Mouse (Mus musculus) testis, postnatal 10 days (tissue): ENCODE results near the gene Cd247.
"Not testable (repeated sequence)": the region's sequence is repeated elsewhere in the genome, so short reads cannot be mapped to it uniquely, and the experiment has no call there.

ENCODE experiments used
- DNase-seq: peaks from one replicate; pipeline ENCODE4 v3.0.0; 2021; ENCODE audit warnings: low spot score

The Cd247 gene

GRCm38 (mm10) chr1:165788511-165788910 lies at the start of gene Cd247:
TSS of gene Cd247 (plus strand) at chr1:165788681.
- DNase-seq: no peak

DNA sequence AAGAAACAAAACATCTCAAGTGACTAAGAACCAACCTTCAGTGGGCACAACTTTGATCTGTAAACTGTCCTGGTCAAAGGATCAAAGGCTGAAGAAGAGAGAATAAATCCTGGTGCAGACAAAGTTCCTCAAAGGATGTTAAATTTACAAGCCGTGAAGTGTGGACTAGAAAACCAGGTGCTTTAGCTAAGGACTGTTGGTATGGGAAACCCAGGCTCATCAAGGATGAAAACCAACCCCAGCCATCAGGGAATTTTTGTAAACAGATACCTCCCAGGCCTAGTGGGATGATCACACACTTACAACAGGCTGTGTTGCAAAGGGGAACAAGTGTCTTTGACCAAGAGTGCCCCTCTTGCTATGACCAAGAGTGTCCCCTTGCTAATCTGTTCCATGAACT lies 49.5 kb upstream of the Cd247 start:
- DNase-seq: no peak

GRCm38 (mm10) chr1:165741989-165742388 lies 46.5 kb upstream of the Cd247 start:
- DNase-seq: no peak

GRCm38 (mm10) chr1:165748053-165748452 lies 40.4 kb upstream of the Cd247 start:
- DNase-seq: no peak

DNA sequence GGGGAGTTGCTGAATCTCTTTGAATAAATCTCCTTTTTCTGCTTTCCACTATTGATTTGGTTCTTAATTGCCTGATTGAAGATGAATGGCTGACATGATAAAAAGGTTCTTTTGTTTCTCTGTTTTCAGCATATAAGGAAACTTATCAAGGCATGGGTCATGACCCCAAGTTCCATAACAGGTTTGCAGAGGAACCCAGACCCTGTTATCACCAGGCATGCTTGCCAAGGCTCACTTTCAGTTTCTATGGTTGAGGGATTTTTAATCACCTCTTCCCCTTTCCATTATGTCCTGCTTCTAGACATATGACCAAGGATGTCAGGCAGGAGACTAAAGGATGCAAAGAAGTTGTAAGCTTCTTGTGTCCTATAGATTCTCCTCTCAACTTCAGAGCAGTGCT lies 37.3 kb upstream of the Cd247 start:
- no peak for DNase-seq

- DNase-seq: no peak
These were observed 36.6 kb upstream of the Cd247 start for GRCm38 (mm10) chr1:165751838-165752237.

GRCm38 (mm10) chr1:165754205-165754604 lies 34.3 kb upstream of the Cd247 start:
- no peak for DNase-seq

DNA sequence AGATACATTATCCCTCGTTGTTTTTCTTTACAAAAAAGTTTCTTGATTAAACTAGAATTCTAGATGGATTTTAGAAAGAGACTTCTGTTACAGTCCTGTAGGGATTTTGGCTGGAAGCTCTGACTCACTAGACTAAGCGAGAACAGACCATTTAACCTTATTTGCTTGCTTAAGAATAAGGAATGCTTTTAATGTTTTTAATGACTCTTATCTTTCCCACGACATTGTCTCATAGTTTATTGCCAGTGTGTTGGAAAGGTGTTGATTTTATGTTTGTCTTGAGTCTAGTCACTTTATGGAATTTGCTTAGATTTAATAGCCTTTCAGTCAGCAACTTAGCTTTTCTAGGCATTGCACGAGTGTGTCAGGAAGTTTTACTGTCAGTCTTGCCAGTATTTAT lies 33.3 kb upstream of the Cd247 start:
- no peak for DNase-seq

GRCm38 (mm10) chr1:165761522-165762305 lies 26.8 kb upstream of the Cd247 start:
- no peak for DNase-seq

- not testable (repeated sequence) for DNase-seq
These were observed 26.0 kb upstream of the Cd247 start for GRCm38 (mm10) chr1:165762498-165762897.

GRCm38 (mm10) chr1:165762914-165763634 lies 25.4 kb upstream of the Cd247 start:
- peak; percentile 12 for DNase-seq

DNA sequence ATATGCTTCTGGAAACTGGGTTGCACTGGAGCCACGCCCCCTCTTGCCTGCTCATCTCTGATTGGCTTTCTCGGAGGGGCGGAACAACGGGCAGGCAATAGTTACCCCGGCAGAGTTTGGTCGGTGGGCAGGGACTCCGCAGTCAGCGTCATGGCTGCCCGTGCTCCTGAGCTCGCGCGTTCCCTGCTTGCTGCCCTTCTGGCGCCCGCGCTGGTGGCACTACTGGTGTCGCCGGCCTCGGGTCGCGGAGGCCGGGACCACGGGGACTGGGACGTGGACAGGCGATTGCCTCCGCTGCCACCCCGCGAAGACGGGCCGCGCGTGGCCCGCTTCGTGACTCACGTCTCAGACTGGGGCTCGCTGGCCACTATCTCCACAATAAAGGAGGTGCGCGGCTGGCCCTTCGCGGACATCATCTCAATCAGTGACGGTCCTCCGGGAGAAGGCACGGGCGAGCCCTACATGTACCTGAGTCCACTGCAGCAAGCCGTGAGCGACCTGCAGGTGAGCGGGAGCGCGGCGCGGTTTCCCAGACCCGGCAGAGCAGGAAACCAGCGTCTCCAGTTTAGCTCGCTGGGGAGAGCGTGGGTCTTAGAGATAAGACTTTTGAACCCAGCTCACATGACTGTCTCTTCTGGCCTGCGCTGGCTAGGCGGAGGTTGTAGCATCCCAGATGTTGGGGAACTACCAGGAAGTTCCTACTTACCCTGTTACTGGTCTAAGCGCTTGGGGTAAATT lies 24.7 kb upstream of the Cd247 start, which contains the start of gene Creg1:
Gene Creg1, plus strand, starts transcription at position 112 of the 738 bp plus-strand sequence.
- DNase-seq: peak; percentile 96

GRCm38 (mm10) chr1:165764571-165764970 lies 23.9 kb upstream of the Cd247 start:
- DNase-seq: no peak

DNA sequence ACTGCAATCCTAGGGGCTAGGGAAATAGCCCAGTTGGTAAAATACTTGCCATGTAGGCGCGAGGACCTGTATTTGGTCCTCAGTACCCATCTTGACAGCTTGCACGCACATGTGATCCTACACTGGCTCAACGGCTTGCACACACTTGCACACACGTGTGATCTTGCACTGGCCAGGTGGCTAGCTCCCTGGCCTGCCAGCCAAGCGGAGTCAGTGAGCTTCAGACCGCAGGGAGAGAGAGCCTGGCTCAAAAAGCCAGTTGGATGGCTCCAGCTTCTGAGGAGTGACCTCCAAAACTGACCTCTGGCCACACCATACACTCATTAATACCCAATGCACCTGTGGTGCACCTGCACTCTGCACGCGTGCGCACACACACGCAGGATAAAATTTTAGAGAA lies 23.4 kb upstream of the Cd247 start:
- DNase-seq: no peak

DNA sequence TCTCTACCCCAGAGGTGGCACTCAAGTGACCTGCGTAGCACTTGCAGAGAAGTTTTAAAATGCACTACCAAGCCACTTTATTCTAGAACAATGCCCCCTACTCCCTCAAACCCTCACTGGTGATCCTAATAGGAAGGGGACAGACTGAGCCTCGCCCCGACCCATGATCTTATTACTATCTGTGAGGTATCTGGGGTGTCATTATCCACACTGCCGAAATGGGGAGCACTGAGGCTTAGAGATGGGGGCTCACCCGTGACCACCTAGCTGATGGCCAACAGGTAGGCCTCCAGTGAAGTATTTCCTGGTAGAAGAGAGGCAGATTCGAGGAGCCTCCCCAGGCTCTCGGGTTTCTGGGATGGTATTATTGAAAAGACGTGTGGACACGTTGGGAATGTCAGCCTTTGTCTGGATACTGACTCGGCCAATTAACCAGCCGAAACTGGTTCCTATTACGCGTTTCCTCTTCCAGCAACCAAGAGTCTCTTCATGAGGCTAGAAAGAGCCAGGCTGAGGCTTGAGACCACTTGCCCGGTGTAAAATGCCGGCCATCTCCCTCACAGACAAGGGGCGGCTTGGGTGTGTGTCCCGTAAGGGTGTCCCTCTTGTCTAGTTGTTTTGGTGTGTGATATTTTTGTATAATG lies 22.7 kb upstream of the Cd247 start:
- peak; percentile 34 for DNase-seq

DNA sequence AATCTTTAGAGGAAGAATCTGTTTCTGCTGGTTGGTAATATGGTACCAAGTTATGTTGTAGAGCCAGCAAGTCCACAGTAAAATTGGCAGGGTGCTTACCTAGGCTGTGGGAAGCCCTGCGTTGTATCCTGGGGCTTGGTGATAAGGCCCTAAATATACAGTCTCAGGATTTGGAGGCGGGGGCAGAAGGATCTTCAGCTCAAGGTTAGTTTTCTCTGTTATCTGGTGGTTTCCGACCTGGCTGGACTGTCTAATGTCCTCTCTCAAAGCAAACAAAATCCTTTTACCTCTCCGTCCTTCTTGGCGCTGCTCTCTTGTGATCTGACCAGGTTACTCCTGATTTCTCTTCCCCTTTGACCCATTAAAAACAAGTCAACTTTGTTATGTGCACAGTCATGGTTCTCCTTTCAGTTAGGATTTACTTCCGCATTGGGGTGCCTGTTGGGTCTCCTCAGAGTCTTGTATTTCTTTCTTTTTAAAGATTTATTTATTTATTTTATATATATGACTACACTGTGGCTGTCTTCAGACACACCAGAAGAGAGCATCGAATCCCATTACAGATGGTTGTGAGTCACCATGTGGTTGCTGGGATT lies 22.1 kb upstream of the Cd247 start:
- DNase-seq: peak; percentile 31

- DNase-seq: no peak
These were observed 19.5 kb upstream of the Cd247 start for GRCm38 (mm10) chr1:165768894-165769512.

DNA sequence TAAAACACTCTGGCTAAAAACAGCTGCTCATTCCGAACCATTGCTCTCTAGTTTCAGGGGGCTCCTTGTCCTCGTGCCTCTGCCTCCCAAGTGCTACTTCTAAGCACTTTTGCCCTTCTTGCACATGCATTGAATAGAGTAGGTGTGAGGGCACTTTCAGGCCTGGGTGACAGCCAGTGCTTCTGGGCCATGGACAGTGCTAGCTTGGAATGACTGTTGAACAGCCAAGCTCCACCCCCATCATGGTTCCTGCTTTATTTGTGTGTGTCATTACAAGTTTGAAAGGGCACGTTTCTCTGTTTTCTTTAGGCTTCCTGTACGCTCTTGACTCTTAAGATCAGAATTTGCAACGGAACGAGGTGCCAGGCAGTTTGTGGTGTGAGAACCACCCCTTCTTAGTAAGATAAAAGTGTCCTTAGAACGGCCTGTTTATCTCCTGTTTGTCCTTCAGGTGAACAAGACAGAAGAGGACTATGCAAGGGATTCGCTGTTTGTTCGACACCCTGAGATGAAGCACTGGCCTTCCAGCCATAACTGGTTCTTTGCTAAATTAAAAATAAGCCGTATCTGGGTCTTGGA lies 18.2 kb upstream of the Cd247 start:
- peak; percentile 25 for DNase-seq

GRCm38 (mm10) chr1:165771491-165771897 lies 17.0 kb upstream of the Cd247 start:
- DNase-seq: peak; percentile 90

- no peak for DNase-seq
These were observed 16.5 kb upstream of the Cd247 start for GRCm38 (mm10) chr1:165771998-165772397.
